Mouse (Mus musculus): ENCODE results near the gene Map1lc3a. TPM values are rescaled to one million over a fixed set of nuclear protein-coding genes. Genes with fewer than 3 reads are reported as not detected.

The Map1lc3a gene
- polyA plus RNA-seq, 2 experiments = 7.7 to 16.1 TPM

- Histone ChIP-seq H3K4me3 (ENCODE audit: insufficient read depth in 1 of 2, low read depth in 2 of 2, low read length in 2 of 2) (no peak overlapping the region), H3K4me1 (replicated peaks; ENCODE audit: control insufficient read depth in 2 of 2, insufficient read depth in 2 of 2, low read length in 1 of 2) (no peaks in the 10 kb centered on the region), H3K36me3 (replicated peaks; ENCODE audit: control insufficient read depth, insufficient read depth, low read depth) (peaks cover 6% of the 10 kb centered on the region), H3K9me3 (ENCODE audit: control insufficient read depth, low read length) (no peaks in the 10 kb centered on the region), H3K27ac (no peak overlapping the region), H3K4me2 (ENCODE audit: low read depth) (no peak overlapping the region), H3K27me3 (ENCODE audit: control insufficient read depth, insufficient read depth, low read length) (no peaks in the 10 kb centered on the region), H3K9ac (replicated peaks) (no peak overlapping the region)
- DNase-seq (ENCODE audit: low read depth in 3 of 3, low spot score in 3 of 3) (no peak), ATAC-seq (ENCODE audit: insufficient read depth) (no peak)
- TF ChIP-seq EP300 (IDR thresholded peaks at IDR 0.05; ENCODE audit: low read depth) = no peak
- no peak for TF ChIP-seq CTCF (IDR thresholded peaks at IDR 0.05; ENCODE audit: low read depth)
- 67% methylated on average over 2 of the region's 2 CpGs for WGBS (ENCODE audit: insufficient replicate concordance)
Observed at GRCm38 (mm10) chr2:155293382-155293781, 17.3 kb downstream of the Map1lc3a start.

- TF ChIP-seq CTCF (IDR thresholded peaks at IDR 0.05; ENCODE audit: low read depth) (no peak), EP300 (IDR thresholded peaks at IDR 0.05; ENCODE audit: low read depth) (no peak)
- Histone ChIP-seq H3K36me3 (replicated peaks; ENCODE audit: control insufficient read depth, insufficient read depth, low read depth) (peaks cover 6% of the 10 kb centered on the region), H3K9ac (replicated peaks) (no peak overlapping the region), H3K27ac (no peak overlapping the region), H3K4me3 (ENCODE audit: insufficient read depth in 1 of 2, low read depth in 2 of 2, low read length in 2 of 2) (no peak overlapping the region), H3K9me3 (ENCODE audit: control insufficient read depth, low read length) (no peaks in the 10 kb centered on the region), H3K4me1 (replicated peaks; ENCODE audit: control insufficient read depth in 2 of 2, insufficient read depth in 2 of 2, low read length in 1 of 2) (no peaks in the 10 kb centered on the region), H3K4me2 (ENCODE audit: low read depth) (no peak overlapping the region), H3K27me3 (ENCODE audit: control insufficient read depth, insufficient read depth, low read length) (no peaks in the 10 kb centered on the region)
- DNase-seq (ENCODE audit: low read depth in 3 of 3, low spot score in 3 of 3) (no peak), ATAC-seq (ENCODE audit: insufficient read depth) (no peak)
- WGBS (ENCODE audit: insufficient replicate concordance) = 80% methylated on average over 4 of the region's 4 CpGs
Observed at GRCm38 (mm10) chr2:155293946-155294345, 17.8 kb downstream of the Map1lc3a start.

- H3K27me3 ChIP-seq (ENCODE audit: control insufficient read depth, insufficient read depth, low read length) = no peaks in the 10 kb centered on the region
- ATAC-seq (ENCODE audit: insufficient read depth) (no peak), DNase-seq (ENCODE audit: low read depth in 3 of 3, low spot score in 3 of 3) (no peak)
- H3K36me3 ChIP-seq (replicated peaks; ENCODE audit: control insufficient read depth, insufficient read depth, low read depth) = peaks cover 6% of the 10 kb centered on the region; the same call in 1 of the 2 replicates
- no peaks in the 10 kb centered on the region for H3K4me1 ChIP-seq (replicated peaks; ENCODE audit: control insufficient read depth in 2 of 2, insufficient read depth in 2 of 2, low read length in 1 of 2)
- TF ChIP-seq CTCF (IDR thresholded peaks at IDR 0.05; ENCODE audit: low read depth) = no peak
- no peak for TF ChIP-seq EP300 (IDR thresholded peaks at IDR 0.05; ENCODE audit: low read depth)
- no peak overlapping the region for H3K4me3 ChIP-seq (ENCODE audit: insufficient read depth in 1 of 2, low read depth in 2 of 2, low read length in 2 of 2)
- WGBS (ENCODE audit: insufficient replicate concordance) = 77% methylated on average over 6 of the region's 6 CpGs
- no peak overlapping the region for H3K4me2 ChIP-seq (ENCODE audit: low read depth)
- no peak overlapping the region for H3K9ac ChIP-seq (replicated peaks)
- H3K27ac ChIP-seq = no peak overlapping the region
- H3K9me3 ChIP-seq (ENCODE audit: control insufficient read depth, low read length) = no peaks in the 10 kb centered on the region
Observed at GRCm38 (mm10) chr2:155295453-155295852, 19.4 kb downstream of the Map1lc3a start.

- ATAC-seq (ENCODE audit: insufficient read depth) (no peak), DNase-seq (ENCODE audit: low read depth in 3 of 3, low spot score in 3 of 3) (no peak)
- WGBS (ENCODE audit: insufficient replicate concordance) = 69% methylated on average over 4 of the region's 4 CpGs
- H3K4me1 ChIP-seq (replicated peaks; ENCODE audit: control insufficient read depth in 2 of 2, insufficient read depth in 2 of 2, low read length in 1 of 2) = no peaks in the 10 kb centered on the region
- TF ChIP-seq EP300 (IDR thresholded peaks at IDR 0.05; ENCODE audit: low read depth) = no peak
- H3K4me2 ChIP-seq (ENCODE audit: low read depth) = no peak overlapping the region
- no peak overlapping the region for H3K27ac ChIP-seq
- no peak overlapping the region for H3K9ac ChIP-seq (replicated peaks)
- H3K4me3 ChIP-seq (ENCODE audit: insufficient read depth in 1 of 2, low read depth in 2 of 2, low read length in 2 of 2) = no peak overlapping the region
- peaks cover 4% of the 10 kb centered on the region; the same call in 1 of the 2 replicates for H3K36me3 ChIP-seq (replicated peaks; ENCODE audit: control insufficient read depth, insufficient read depth, low read depth)
- H3K27me3 ChIP-seq (ENCODE audit: control insufficient read depth, insufficient read depth, low read length) = no peaks in the 10 kb centered on the region
- H3K9me3 ChIP-seq (ENCODE audit: control insufficient read depth, low read length) = no peaks in the 10 kb centered on the region
Observed at GRCm38 (mm10) chr2:155299563-155299962, 23.5 kb downstream of the Map1lc3a start.

GRCm38 (mm10) chr2:155308936-155309592 lies 33.0 kb downstream of the Map1lc3a start:
- no peak overlapping the region for H3K4me3 ChIP-seq (ENCODE audit: insufficient read depth in 1 of 2, low read depth in 2 of 2, low read length in 2 of 2)
- DNase-seq (ENCODE audit: low read depth in 3 of 3, low spot score in 3 of 3) = no peak
- no peak overlapping the region for H3K9ac ChIP-seq (replicated peaks)
- H3K4me1 ChIP-seq (replicated peaks; ENCODE audit: control insufficient read depth in 2 of 2, insufficient read depth in 2 of 2, low read length in 1 of 2) = no peaks in the 10 kb centered on the region
- H3K36me3 ChIP-seq (replicated peaks; ENCODE audit: control insufficient read depth, insufficient read depth, low read depth) = no peaks in the 10 kb centered on the region; the same call in 1 of the 2 replicates
- WGBS (ENCODE audit: insufficient replicate concordance) = 69% methylated on average over 3 of the region's 3 CpGs
- TF ChIP-seq CTCF (IDR thresholded peaks at IDR 0.05; ENCODE audit: low read depth) (peak; percentile 34; the same call in 1 of the 2 replicates), EP300 (IDR thresholded peaks at IDR 0.05; ENCODE audit: low read depth) (no peak)
- H3K27me3 ChIP-seq (ENCODE audit: control insufficient read depth, insufficient read depth, low read length) = no peaks in the 10 kb centered on the region
- no peak overlapping the region for H3K4me2 ChIP-seq (ENCODE audit: low read depth)
- no peaks in the 10 kb centered on the region for H3K9me3 ChIP-seq (ENCODE audit: control insufficient read depth, low read length)
- no peak for ATAC-seq (ENCODE audit: insufficient read depth)
- H3K27ac ChIP-seq = no peak overlapping the region

All from liver, embryonic 14.5 days (tissue).